Mouse (Mus musculus): Measurements from ENCODE around the gene Art3. TPM values are rescaled to one million over a fixed set of nuclear protein-coding genes. Genes with fewer than 3 reads are reported as not detected.

Gene Art3
- 100 to 1,000 TPM; 284 to 319 TPM for total RNA-seq (2021)

DNA sequence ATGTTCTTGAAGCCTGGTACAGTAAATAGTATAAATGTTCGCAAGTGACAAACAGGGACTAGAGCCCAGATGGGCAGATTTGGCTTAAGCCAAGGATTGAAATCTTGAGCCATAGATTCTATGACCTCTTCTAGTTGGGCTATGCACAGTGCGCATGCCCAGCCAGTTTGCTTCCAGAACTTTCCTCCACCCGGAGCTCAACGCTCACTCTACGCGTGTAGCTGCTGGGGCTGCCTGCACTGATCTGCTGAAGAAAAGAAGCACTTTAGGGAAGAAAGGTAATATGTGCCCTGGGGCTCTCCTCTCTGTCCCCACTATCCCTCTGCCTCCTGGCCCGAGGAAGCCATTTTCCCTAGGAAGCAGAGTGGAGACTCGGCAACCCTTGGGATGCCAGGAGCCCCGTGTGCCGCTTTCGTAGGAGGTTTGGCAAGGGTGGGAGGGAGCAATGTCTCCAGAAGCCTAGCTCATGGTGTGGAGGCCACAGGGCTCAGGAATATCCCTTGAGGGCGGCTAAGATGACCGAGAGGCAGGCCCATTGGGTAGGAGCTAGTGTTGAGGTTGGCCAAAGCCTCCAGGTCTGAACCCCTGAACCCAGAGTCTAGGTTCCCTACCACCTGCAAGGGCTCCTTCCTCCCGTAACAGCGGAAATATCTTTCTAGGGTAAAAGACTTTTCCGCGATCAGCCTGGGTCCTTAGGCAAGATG lies at the start of gene Art3:
Gene Art3 (plus strand): TSS at position 193 of the 704 bp plus-strand sequence.
- DNase-seq: no peak

DNA sequence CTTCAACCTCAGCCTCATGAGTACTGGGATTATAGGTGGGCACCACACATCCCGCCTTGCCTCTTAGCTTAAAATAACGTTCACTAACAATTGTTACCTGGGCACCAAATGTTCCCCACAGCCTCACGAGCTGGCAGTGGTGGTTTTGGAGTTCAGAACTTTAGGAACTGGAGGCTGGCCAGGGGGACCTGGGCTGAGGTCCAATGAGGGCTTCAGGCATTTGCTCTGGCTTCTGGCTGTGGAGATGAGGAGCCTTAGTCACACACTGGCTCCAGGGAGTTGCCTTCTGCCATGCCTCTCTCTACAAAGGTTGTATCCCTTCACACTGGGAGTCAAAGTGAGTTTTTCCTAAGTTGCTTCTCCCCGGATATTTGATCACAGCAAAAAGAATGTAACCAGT lies 49.1 kb upstream of the Art3 start:
- DNase-seq: peak; percentile 75

DNA sequence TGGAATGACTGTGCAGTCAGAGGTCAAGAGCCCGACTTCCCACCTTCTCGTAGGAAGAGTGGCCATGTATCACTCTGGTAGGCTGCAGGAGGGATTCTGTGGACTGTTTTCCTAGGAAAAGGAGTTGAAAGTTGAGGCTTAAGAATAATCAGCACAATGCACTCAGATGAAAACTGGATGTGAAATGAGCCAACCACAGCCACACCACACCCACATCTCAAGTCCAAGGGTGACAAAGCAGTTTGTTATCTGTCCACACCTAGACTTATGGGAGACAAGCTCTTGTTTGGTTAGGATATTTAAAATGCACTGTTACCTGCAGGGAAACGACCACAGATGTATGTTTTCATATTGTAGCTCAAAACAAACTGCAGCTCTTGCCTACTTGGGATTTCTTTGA lies 48.5 kb upstream of the Art3 start:
- no peak for DNase-seq

DNA sequence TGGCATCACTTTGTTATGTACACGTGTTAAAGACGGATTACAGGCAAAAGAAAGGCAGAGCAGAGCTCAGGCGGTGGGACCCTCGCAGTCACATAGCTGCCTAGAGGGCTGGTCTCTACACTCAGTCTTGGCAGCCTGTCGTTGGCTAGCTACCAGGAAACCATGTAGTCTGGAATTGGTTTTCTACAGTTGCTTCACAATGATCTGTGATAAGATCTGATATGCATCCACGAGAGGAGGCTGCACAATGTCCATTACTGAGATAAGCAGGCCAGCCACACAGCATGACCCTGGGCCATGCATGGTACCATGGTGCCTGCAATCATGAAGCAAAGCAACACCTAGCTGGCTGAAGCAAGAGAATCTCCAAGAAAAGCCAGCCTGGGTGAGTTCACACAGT lies 43.8 kb upstream of the Art3 start:
- DNase-seq: no peak

DNA sequence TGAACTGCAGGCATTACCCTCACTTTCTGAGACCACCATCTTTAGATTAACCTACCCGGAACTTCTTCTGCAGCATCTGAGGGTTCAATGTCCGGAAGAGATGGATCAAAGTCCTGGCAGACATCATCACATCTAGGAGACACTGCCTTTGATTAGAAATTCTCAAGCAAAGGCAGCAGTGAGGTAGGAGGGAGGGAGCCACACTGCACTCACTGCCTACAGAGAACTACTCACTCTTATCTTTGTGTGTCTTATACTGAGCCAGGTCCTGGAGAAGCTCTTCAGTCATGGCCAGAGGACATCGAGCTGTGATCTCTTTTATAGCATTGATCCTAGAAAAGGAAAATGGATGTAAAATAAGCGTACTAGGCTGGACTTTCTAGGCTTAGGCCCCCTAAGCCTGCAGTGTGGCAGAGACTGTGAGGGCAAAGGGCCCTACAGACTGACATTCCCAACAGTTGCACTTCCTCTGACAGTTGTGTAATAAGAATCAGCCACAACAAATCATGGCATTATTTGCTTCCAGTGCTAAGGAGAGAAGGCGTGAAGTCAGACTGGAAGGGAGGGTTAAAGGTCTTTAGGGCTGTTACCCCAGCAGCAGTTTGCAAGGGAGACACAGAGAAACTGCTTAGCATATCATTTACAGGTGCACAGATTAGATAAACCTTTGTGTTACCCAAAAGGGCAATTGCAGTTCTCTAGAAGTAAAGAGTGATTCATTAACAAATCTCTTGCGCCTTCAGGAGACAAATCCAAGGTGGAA lies 39.8 kb upstream of the Art3 start:
- no peak for DNase-seq

DNA sequence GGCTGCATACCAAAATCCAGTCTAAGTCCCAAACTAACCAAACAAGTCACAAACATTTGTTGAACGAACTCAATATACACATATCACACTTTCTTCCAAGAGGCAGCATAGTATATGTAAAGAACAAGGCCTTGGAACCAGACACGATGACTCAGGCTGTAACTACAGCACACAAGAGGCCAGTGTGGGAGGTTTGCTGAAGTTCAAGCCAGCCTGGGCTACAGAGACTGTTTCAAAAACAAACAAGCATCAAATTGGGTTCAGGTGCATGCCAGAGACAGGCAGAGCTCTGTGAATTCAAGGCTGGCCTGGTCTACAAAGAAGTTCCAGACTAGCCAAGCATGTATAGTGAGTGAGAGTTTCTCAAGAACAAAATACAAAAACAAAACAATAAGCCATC lies 37.1 kb upstream of the Art3 start:
- no peak for DNase-seq

DNA sequence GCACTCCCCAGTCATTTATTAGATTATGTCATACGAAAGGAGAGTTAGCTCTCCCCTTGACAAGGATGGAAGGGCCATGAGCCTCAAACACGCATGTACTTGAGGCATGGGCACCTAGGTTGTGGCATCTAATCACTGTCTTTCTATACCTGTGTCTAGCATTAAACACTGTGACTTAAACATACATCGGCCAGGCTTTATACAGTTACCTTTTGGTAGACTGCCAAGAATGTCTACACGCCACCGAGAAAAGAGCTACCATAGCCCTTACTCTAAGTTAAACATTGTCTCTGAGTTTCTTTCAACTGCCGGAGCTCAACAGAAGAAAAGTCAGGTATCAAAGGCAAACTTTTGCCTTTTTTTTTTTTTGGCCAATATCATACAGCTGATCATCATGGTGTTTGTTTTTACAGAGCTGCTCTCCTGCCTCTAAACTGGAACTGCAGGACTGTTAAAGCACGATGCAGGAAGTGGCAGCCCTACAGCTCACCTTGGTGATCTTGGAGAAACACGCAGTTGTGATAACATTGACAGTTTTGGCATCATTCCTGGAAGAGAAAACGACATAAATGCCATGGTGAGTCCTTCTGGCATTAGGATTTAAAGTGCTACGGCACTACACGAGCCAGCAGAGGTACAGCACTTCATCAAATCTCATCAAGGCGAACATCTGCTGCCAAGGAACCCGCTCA lies 29.3 kb upstream of the Art3 start:
- DNase-seq: no peak

DNA sequence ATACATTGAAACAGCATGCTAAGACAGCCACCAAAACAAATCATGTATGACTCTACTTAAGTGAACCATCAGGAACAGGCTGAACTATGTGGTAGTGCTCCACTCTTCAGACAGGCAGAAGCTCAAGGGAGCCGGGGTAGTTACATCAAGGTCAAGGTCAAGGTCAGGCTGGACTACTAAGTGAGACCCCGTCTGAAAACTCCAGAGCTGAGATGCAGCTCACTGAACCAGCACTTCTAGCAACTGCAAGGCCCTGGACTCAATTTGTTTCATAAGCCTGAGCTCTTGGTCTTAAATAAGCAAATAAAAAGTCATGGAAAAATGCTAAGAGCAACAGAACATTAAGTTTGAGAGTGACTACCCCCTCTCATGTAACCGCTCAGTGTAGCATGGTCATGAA lies 27.3 kb upstream of the Art3 start:
- no peak for DNase-seq

DNA sequence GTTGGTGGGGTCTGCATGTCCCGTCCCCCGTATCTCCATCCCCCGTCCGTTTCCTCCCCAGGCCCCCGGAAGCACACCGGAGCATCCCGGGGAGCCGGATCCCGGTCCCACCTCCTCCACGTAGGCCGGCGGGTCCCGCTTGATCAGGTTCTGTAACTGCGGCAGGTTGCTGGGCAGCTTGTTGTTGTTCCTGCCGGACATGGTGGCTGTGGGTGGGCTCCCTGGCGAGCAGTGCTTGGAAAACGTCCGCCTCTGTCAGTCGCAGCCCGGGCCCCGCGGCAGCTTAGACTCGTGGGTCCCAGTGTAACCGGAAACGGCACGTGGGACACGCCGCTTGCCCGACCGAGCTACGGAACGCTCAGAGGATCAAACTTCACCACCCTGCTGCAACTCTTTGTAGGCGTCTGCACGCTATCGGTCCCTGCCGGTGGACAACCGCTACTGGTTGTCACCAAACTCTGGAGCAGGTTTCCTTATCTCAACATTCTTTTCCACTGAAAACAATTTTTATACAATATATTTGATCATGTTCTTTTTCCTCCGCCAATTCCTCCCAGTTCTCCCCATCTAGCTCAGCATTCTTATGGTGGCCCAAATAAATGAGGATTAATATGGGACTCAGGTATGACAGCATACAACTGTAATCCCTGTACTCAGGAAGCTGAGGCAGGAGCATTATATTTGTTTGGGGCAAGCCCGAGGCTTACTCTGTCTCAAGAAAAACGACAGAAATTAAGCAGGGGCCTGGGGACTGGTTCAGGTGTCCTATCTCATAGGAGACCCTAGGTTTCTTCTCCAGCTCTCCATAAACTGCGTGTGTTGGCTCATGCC lies 21.7 kb upstream of the Art3 start, which contains the start of gene Sdad1:
Gene Sdad1 (minus strand): TSS at position 799 of the 831 bp plus-strand sequence.
- DNase-seq: peak; percentile 94

DNA sequence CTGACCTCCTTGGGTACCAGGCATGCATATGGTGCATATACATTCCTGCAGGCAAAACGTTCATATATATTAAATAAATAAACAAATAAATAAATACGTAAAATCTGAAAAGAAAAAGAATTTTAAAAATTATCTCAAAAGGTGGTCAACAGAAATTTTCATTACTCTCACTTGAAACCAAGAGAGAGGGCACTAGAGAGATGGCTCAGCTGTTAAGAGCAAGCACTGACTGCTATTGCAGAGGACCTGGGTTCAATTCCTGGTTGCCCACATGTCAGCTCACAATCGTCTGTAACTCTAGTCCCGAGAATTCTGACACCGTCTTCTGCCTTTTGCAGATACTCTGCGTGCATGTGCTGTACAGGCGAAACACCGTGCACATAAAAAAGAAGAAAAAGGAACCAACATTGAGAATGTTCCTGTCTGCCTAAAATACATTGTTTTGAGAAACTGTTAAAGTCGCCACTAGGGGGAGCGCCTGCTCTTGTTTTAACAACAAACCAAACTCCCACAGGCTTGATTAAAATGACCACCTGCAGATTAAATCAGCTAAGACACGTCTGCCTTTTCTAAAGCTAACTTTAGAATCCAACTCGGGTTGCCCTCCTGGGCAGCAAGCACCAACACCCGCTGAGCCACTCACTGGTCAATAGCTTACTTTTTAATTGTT lies 19.4 kb upstream of the Art3 start:
- peak; percentile 90 for DNase-seq

DNA sequence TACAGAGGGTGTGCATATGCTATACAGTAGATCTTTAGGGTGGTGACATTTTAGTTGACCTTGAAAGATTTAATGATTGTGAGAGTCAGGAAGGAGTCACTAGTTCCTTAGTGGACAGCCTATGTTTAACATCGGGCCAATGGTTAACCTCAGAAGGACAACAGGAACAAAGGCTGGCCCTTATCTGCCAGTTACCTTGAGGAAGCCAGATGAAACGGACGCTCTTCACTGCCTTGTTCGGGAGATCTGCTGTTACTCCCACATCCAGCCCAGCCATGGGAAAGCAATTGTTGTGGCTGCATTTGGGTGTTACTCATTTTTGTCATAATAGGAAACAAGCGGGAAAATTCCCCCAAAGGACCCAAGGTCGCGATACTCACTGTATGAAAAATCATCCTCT lies 17.9 kb upstream of the Art3 start:
- DNase-seq: no peak

DNA sequence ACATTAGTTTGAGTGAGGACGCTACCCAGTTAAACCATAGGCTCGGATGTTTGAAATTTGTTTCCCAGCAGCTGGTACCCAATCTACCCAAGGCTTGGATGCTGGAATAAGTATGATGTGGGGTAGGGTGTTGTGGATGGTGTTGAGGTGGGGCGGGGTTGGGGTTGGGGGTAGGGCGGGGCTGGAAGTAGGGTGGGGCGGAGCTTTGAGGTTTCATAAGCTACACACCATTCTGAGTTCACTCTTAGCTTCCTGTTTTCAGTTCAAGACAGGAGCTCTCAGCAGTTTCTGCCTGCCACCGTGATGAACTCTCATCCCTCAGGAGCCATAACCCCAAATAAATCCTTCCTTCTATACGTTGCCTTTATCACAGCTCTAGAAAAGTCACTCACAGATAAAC lies 13.5 kb upstream of the Art3 start:
- no peak for DNase-seq

DNA sequence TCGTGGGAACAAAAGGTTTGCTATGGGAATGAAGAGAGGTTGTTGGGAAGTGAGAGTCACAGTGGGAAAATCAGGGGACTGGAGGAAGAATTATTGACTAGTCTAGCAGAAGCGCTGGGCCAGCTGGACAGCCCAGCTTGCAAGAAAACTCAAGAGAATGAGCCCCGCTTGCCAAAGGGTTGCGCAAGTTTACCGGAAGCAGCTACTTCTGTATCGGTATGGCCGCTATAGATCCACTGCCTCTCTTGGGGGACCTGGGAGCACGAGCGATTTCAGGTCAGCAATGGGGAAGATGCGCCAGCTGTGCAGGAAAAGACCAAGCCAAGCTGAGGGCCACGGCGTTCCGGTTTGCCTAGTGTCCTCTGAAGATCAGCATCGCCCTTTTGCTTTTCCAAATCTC lies 13.0 kb upstream of the Art3 start:
- DNase-seq: no peak

DNA sequence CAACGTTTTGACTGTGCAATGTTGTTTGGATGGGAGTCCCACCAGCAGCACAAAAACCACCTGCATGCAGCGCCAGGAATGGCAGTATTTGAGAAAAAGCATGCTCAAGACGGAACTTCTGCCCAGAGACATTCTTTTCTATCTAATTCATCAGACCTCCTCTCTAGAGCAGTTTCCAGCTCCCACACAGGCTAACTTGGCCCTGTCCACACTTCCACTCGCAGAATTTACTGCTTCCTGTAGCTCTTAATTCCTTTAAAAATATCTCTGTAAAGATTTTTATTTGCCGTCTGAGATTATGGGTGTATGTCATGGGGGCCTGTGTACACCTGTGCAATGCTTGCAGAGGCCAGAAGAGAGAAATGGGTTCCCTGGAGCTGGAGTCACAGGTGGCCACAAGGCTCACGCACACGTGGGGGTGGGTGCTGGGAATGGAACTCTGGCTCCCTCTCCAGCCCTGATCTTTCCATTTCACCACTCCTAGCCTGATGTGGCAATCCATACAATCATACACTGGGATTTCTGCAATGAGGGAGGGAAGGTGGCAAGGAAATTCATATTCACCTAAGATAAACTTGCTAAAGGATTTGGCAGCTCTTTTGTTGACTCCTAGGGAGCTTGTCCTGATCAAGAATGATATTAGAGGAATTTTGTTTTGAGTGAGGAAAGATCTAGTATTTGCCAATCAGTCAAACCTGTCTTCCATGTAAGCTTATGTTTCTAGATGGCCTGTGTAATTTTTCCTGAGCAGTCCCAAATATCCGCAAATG lies 9.8 kb upstream of the Art3 start:
- DNase-seq: no peak

DNA sequence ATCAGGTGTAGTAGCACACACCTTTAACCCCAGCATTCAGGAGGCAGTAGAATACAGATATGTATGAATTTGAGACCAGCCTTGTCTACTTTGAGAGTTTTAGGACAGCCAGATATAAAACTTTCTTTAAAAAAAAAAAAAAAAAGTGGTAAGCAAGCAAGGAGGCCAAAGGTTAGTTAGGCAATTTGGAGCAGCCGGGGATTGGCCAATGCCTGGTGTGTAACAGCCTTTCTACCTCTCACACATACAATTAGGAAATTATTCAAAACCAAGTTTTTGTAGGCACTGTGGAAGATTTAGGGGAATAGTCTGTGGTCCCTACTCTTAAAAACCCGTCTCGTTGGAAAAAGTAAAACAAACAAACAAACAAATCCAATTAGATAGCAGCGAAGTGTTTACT lies 9.0 kb upstream of the Art3 start:
- DNase-seq: no peak

DNA sequence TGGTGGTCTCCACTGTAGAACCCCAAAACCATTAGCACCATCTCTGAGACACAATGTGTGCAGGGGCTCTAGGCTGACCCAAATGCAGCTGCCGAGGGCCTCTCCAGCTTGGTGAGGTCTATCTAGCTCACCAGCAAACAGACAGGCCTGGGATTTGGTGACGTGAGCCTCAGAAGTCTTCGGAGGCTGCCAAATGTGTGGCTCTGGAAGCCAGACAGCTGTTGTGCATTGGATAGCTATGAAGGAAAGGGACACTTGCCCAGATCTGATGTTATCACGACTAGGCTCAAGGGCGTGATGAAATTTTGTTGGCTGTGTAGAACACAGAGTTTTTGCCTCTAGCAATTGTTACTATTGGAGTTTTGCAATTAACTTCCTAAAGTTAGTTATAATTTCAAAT lies 8.4 kb upstream of the Art3 start:
- DNase-seq: peak; percentile 73

DNA sequence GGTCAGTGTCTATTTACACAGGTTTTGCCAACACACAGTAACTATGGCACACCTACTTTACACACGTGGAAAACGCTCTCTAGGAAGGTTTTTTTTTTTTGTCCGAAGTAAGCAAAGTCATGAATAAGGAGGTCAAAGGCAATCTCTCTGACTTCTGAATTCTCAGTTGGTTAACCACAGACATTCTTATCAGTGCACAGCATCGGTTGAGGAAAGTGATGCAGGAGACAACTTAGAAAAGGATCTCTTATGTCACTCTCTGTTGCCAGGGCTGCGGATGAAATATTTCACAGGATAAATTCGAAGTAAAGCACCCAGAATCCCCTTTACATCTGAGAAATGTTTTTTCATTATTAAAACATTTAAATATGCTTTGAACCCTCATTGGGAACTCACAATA lies 4.3 kb upstream of the Art3 start:
- no peak for DNase-seq

DNA sequence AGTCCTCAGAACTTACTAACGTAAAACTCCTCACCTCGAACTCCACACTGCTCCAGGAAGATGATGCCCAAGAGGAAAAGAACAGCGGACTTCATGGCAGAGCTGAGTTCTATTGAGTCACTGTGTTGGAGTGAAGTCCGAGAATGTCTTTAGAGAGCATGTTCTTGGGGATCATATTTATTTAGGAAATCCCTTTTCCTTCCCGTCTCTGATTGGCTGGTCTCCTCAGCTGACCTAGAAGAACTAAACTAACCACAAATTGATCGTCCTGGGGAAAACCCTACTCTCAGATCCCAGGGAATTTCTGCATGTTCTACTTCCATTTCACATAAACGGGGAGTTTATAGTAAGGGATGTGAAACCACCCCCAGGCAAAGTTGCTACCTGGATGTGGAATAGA lies 3.7 kb upstream of the Art3 start, which contains the start of gene Cxcl9:
Gene Cxcl9 (minus strand): TSS at position 151 of the 400 bp plus-strand sequence.
- DNase-seq: no peak

DNA sequence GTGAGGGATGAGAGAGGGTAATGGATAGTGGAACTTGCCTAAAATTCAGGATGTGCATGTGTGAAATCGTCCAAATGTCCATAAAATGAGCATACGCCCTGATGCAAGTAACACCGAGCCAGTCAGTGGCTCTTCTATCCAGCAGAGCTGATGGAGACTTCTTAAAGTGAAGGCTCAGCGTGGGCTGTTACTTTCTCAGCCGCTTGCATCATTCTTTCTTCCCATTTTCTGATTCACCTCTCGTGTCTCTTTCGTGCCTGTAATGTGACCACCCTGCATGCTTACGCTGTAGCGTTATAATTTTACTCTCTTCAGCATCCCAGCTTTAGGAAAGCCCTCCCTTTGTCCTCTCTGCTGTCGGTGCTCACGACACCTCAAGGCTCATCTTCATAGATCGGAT lies 505 bp upstream of the Art3 start:
- DNase-seq: no peak

DNA sequence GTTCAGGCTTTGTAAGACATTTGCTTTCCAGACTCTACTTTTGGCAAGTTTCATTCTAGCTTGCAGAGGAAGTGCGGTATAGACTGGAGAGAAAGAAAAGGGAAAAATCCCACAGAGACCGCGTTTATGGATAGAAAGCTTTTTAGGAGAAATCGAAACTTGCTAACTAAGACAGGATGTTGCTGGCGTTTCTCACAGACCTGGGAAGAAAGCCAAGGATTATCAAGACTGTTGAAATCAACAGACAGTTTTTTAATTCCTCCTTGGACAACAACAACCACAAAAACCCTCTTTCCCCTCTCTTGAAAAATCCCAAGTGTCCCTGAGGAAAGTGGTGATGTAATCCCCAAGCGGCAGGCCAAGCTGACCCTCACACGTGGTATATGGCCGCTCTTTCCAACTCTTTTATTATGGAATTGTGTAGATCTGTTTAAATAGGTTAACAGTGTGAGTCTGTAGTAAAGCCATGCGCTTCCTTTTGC lies 773 bp downstream of the Art3 start:
- DNase-seq: peak; percentile 64

DNA sequence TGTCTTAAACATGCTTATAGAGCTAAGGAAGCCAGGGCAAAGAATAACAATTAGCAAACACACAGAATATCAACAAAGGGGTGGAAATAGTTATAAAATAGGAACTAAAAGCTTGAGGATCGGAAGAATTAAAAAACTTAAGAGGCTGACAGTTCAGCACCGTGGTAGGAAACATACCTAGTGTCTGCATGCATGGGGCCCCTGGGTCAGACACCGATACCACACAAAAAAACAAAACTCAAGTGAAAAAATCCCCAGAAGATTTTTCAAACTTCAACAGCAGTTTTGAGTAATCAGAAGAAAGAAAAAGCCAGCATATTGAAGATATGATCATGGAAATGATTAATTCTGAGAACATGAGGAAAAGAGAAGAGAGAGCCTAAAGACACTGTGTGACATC lies 5.1 kb downstream of the Art3 start:
- DNase-seq: no peak
